Mouse (Mus musculus) stomach, postnatal 0 days (tissue): ENCODE data around the gene Med6. TPM values are rescaled to one million over a fixed set of nuclear protein-coding genes. Genes with fewer than 3 reads are reported as not detected.
"Not testable (repeated sequence)": the region's sequence is repeated elsewhere in the genome, so short reads cannot be mapped to it uniquely, and the experiment has no call there.

Experiments used
- ATAC-seq: fragments of 200-750 bp; cut with Nextera tagmentation; 2 replicates; pipeline ENCODE4 v1.8.0; 2017; ENCODE audit not compliant: low FRiP score, low TSS enrichment
- DNase-seq: peaks from one replicate; pipeline ENCODE4 v3.0.0-alpha.2; 2016; ENCODE audit warnings: low spot score
- H3K27ac ChIP-seq: fragments of 300-500 bp; sonication (generic); replicated peaks from 2 replicates; pipeline ENCODE4 v1.5.1; 2014; ENCODE audit warnings: mild to moderate bottlenecking, control low read depth
- H3K27me3 ChIP-seq: fragments of 300-500 bp; sonication (generic); 2 replicates; pipeline ENCODE4 v1.6.1; 2014; ENCODE audit warnings: low read length; ENCODE audit not compliant: control insufficient read depth, insufficient read depth
- H3K36me3 ChIP-seq: fragments of 300-500 bp; sonication (generic); 2 replicates; pipeline ENCODE4 v1.6.1; 2014; ENCODE audit warnings: low read length, mixed read lengths; ENCODE audit not compliant: control insufficient read depth, insufficient read depth
- H3K4me1 ChIP-seq: fragments of 300-500 bp; sonication (generic); replicated peaks from 2 replicates; pipeline ENCODE4 v1.6.1; 2014; ENCODE audit warnings: antibody characterized with exemption; ENCODE audit not compliant: control insufficient read depth, insufficient read depth
- H3K4me2 ChIP-seq: fragments of 300-500 bp; sonication (generic); replicated peaks from 2 replicates; pipeline ENCODE4 v1.6.1; 2014; ENCODE audit warnings: low read depth, mild to moderate bottlenecking, control low read depth, moderate library complexity
- H3K4me3 ChIP-seq: fragments of 300-500 bp; sonication (generic); 2 replicates; pipeline ENCODE4 v1.5.1; 2014; ENCODE audit warnings: low read depth, low read length, control low read depth
- H3K9ac ChIP-seq: fragments of 300-500 bp; sonication (generic); 2 replicates; pipeline ENCODE4 v1.6.1; 2014; ENCODE audit warnings: mild to moderate bottlenecking, low read length, control low read depth, mixed read lengths
- H3K9me3 ChIP-seq: fragments of 300-500 bp; sonication (generic); 2 replicates; pipeline ENCODE4 v1.6.1; 2016; ENCODE audit warnings: low read length; ENCODE audit not compliant: control insufficient read depth
- CTCF ChIP-seq: IDR thresholded peaks from 2 replicates; pipeline ENCODE4 v1.5.1; 2016; ENCODE audit warnings: antibody characterized with exemption, low read depth, mild to moderate bottlenecking, moderate library complexity
- EP300 ChIP-seq: optimal IDR thresholded peaks from 2 replicates; pipeline ENCODE3; 2016; ENCODE audit warnings: antibody characterized with exemption
- WGBS: fragments of 180-500 bp; shearing (Covaris S2); extraction: QIAGEN DNeasy Blood & Tissue Kit; methylation state at CpG from one replicate; pipeline ENCODE4 v1.1.7; 2014; 5-methylcytosine and 5-hydroxymethylcytosine counted together
- polyA plus RNA-seq: library from polyadenylated mRNA; unstranded; fragments of >200 nt; fragmentation: Nextera tagmentation; extraction: Ambion mirVana; gene quantifications from 2 replicates; pipeline ENCODE4 v1.2.1, GENCODE M21; 2015

Gene Med6
- polyA plus RNA-seq, 1 experiment from 2014 or later = 37.6 TPM

- peak; percentile 90 for ATAC-seq
Observed at GRCm38 (mm10) chr12:81532316-81533028, 62.3 kb downstream of the Med6 start, which contains the start of the genes Gm20498 and Synj2bp. Gm20498 (minus strand) TSS chr12:81532905. Synj2bp (minus strand) TSS chr12:81532911.

DNA sequence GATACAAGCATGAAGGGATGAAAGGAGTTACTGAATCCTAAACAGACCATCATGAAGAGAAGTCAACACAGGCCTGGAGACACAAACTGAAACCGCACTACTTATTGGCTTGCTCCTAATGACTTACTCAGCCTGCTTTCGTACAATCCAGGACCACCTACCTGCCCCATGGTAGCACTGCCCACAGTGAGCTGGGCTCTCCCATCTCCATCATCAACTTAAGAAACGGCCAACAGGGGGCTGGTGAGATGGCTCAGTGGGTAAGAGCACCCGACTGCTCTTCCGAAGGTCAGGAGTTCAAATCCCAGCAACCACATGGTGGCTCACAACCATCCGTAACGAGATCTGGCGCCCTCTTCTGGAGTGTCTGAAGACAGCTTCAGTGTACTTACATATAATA, 64.2 kb downstream of the Med6 start:
- ATAC-seq = not testable (repeated sequence)

More at GRCm38 (mm10) chr12:81532316-81533028, 62.3 kb downstream of the Med6 start, which contains the start of the genes Gm20498 and Synj2bp:
- Histone ChIP-seq H3K9ac (peak within 1 kb of the TSS; percentile 79), H3K27me3 (no peaks in the 10 kb centered on the region), H3K36me3 (no peaks in the 10 kb centered on the region), H3K4me3 (peak within 1 kb of the TSS; percentile 67), H3K4me2 (peak within 1 kb of the TSS; percentile 72), H3K9me3 (no peaks in the 10 kb centered on the region), H3K27ac (peak within 1 kb of the TSS; percentile 75), H3K4me1 (no peaks in the 10 kb centered on the region)
- TF ChIP-seq EP300 (no peak), CTCF (no peak)
- peak; percentile 89 for DNase-seq
- under 1% methylated on average over 46 of the region's 46 CpGs for WGBS

More for the DNA sequence above, 64.2 kb downstream of the Med6 start:
- DNase-seq, H3K4me3 ChIP-seq, H3K9ac ChIP-seq, H3K4me1 ChIP-seq, H3K27me3 ChIP-seq, H3K27ac ChIP-seq, H3K36me3 ChIP-seq, H3K9me3 ChIP-seq, H3K4me2 ChIP-seq: not testable (repeated sequence)
- peak; percentile 13; the same call in 1 of the 2 replicates for TF ChIP-seq CTCF
- 72% methylated on average over 8 of the region's 8 CpGs for WGBS

Other genes starting within 250 kb of the Med6 start
- gene Gm4787, start 215.5 kb downstream of the Med6 start, polyA plus RNA-seq = 0.05 and 0.08 TPM in 2 replicates
- 0.15 and 0.17 TPM in 2 replicates for gene Adam4, start 173.1 kb downstream of the Med6 start, polyA plus RNA-seq
- gene Cox16, start 109.9 kb downstream of the Med6 start, polyA plus RNA-seq = 183 and 192 TPM in 2 replicates
- 16.6 and 18.9 TPM in 2 replicates for gene Gm20498, start 62.1 kb downstream of the Med6 start, polyA plus RNA-seq
- gene Synj2bp, start 62.1 kb downstream of the Med6 start, polyA plus RNA-seq = 20.0 and 20.7 TPM in 2 replicates
- gene Adam21, start 26.5 kb downstream of the Med6 start, polyA plus RNA-seq = 0.06 and 0.07 TPM in 2 replicates
- gene Ttc9, start 36.2 kb upstream of the Med6 start, polyA plus RNA-seq = 4.4 and 5.5 TPM in 2 replicates
- 3.2 and 3.8 TPM in 2 replicates for gene Map3k9, start 186.2 kb upstream of the Med6 start, polyA plus RNA-seq